Mouse (Mus musculus) retina, embryonic 14.5 days (tissue): ENCODE data around the gene Tent5c.

Experiments used
- DNase-seq: peaks from one replicate; pipeline ENCODE4 v3.0.0-alpha.2; 2015; ENCODE audit warnings: low spot score

The Tent5c gene

GRCm38 (mm10) chr3:100487046-100487445 lies 2.1 kb downstream of the Tent5c start:
- no peak for DNase-seq

GRCm38 (mm10) chr3:100485390-100486132 lies 3.6 kb downstream of the Tent5c start:
- DNase-seq, result no peak

- no peak for DNase-seq
Measured at GRCm38 (mm10) chr3:100482971-100483610, 6.0 kb downstream of the Tent5c start.

- DNase-seq, result no peak
Measured at GRCm38 (mm10) chr3:100482324-100482911, 6.7 kb downstream of the Tent5c start.

- DNase-seq, result no peak
Measured at GRCm38 (mm10) chr3:100480251-100481005, 8.7 kb downstream of the Tent5c start.

GRCm38 (mm10) chr3:100474950-100475472 lies 14.1 kb downstream of the Tent5c start:
- no peak for DNase-seq

GRCm38 (mm10) chr3:100474536-100474935 lies 14.6 kb downstream of the Tent5c start:
- no peak for DNase-seq

GRCm38 (mm10) chr3:100473146-100473545 lies 16.0 kb downstream of the Tent5c start:
- no peak for DNase-seq

- DNase-seq, result no peak
Measured at GRCm38 (mm10) chr3:100470902-100471301, 18.2 kb downstream of the Tent5c start.

- DNase-seq, result no peak
Measured at GRCm38 (mm10) chr3:100470101-100470500, 19.0 kb downstream of the Tent5c start.

GRCm38 (mm10) chr3:100466551-100466950 lies 22.6 kb downstream of the Tent5c start:
- no peak for DNase-seq

GRCm38 (mm10) chr3:100464596-100464995 lies 24.5 kb downstream of the Tent5c start:
- no peak for DNase-seq

GRCm38 (mm10) chr3:100463959-100464265 lies 25.2 kb downstream of the Tent5c start:
- no peak for DNase-seq

GRCm38 (mm10) chr3:100463160-100463958 lies 25.8 kb downstream of the Tent5c start:
- DNase-seq, result no peak

GRCm38 (mm10) chr3:100462235-100463083 lies 26.7 kb downstream of the Tent5c start:
- DNase-seq, result peak; percentile 26

- no peak for DNase-seq
Measured at GRCm38 (mm10) chr3:100460510-100460909, 28.6 kb downstream of the Tent5c start.

- no peak for DNase-seq
Measured at GRCm38 (mm10) chr3:100443798-100444500, 45.2 kb downstream of the Tent5c start.

GRCm38 (mm10) chr3:100442499-100442898 lies 46.6 kb downstream of the Tent5c start:
- DNase-seq, result no peak

- DNase-seq, result no peak
Measured at GRCm38 (mm10) chr3:100440754-100441153, 48.4 kb downstream of the Tent5c start.

- DNase-seq, result peak; percentile 28
Measured at GRCm38 (mm10) chr3:100440009-100440408, 49.1 kb downstream of the Tent5c start.
